Mouse (Mus musculus) bone marrow, adult 2 months (tissue): ENCODE measurements at regions not wholly inside any gene's neighbourhood (a gene's known extent, or its start where the extent isn't known, plus 50 kb on each side); places are given as distances from the start of the nearest gene placed in this dataset.

Experiments
- CTCF ChIP-seq: fragments of 200-500 bp; IDR thresholded peaks from 2 replicates; pipeline ENCODE4 v1.5.1; 2011; ENCODE audit warnings: low read length, control low read depth; ENCODE audit not compliant: control insufficient read depth, insufficient read depth
- POLR2A ChIP-seq: fragments of 200-500 bp; IDR thresholded peaks from 2 replicates; pipeline ENCODE4 v1.6.1; 2011; ENCODE audit warnings: low read depth, mild to moderate bottlenecking, control low read depth, low read length, borderline replicate concordance; ENCODE audit not compliant: control insufficient read depth

- TF ChIP-seq POLR2A (no peak), CTCF (no peak)
Observed at GRCm38 (mm10) chr2:160451057-160451456, 84.2 kb upstream of the Mafb start.
